Mouse (Mus musculus) ovary, postnatal 14 days (tissue): ENCODE results near the gene Ankrd44.

Experiments
- DNase-seq: peaks from one replicate; pipeline ENCODE4 v3.0.0; 2022; ENCODE audit warnings: low spot score

Ankrd44 gene

DNA sequence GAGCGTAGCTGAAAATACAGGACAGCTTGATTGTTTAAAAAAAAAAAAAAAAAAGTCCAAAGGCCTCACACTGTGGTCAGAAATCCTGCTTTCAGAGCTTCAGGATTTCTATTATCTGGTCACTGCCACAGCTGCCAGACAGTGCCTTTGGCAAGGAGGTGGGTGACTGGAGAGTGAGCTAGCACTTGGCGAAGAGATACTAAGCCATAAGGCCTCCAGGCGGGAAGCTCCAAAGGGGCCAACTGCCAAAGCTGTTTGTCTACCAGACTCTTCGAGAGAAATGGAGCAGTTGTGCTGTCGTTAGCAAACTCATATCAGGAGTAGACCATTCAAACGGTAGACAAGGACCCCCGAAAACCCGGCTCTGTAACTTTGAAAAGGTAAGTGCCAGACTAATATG lies 3.5 kb downstream of the Ankrd44 start:
- DNase-seq: no peak

- DNase-seq: no peak
These were observed 4.1 kb downstream of the Ankrd44 start for GRCm38 (mm10) chr1:54922025-54922574.

DNA sequence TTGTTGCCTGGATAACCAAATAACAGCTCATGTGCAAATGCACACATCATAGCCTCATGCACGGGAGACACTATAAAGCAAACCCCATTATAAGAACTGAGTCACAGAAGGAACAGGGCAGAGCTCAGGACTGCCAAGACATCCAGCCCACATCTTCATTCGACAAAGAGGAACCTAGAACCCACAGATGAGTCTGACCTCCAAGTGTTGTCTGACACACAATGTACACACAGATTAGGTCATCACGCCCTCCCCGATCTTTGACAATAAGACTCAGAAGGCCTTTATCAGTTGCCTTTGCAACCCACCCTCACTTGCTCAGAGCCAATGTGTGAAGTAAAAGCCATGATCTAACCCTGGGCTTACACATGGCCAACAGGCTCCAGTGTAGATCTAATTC lies 6.1 kb downstream of the Ankrd44 start:
- DNase-seq: no peak

DNA sequence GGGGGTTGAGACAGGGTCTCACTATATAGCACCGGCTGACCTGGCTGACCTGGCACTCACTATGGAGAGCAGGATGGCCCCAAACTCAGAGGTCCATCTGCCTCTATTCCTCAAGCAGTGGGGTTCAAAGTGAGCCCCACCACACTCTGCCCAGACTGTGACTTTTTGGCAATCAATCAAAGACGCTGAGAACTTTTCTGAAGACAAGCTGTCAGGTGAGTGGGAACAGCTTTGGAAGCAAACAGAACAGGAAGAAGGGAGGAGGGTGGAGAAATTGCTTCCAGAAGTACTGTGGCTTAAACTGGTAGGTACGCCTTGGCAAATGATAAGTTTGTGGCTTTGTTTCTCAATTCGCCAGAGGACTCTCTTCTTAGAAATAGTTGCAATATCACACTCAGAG lies 9.7 kb downstream of the Ankrd44 start:
- DNase-seq: no peak

GRCm38 (mm10) chr1:54914387-54914786 lies 11.8 kb downstream of the Ankrd44 start:
- DNase-seq: no peak

- DNase-seq: no peak
These were observed 12.8 kb downstream of the Ankrd44 start for GRCm38 (mm10) chr1:54913379-54913873.

- no peak for DNase-seq
These were observed 13.2 kb downstream of the Ankrd44 start for GRCm38 (mm10) chr1:54913063-54913335.

- DNase-seq: no peak
These were observed 13.7 kb downstream of the Ankrd44 start for GRCm38 (mm10) chr1:54912290-54913062.

- DNase-seq: no peak
These were observed 15.0 kb downstream of the Ankrd44 start for GRCm38 (mm10) chr1:54911256-54911610.

GRCm38 (mm10) chr1:54910489-54911255 lies 15.5 kb downstream of the Ankrd44 start:
- DNase-seq: no peak

DNA sequence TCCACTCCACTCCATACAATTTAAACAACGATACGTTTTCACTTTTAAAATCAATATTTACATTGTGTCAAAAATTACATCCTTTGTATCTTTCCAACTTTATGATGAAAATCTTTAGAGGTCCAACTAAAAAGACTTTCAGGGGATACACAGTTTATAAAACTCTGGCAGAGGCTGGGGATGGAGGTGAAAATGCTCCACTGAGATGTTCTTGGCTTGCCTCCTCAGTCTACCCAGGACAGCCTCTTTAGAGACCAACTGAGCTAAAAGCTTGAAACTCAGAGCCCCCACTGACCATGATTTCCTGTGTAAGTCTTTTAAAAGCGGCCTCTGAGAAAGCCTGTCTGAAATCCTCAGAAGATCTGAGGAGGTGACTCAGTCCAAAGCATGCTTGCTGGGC lies 17.4 kb downstream of the Ankrd44 start:
- DNase-seq: no peak

DNA sequence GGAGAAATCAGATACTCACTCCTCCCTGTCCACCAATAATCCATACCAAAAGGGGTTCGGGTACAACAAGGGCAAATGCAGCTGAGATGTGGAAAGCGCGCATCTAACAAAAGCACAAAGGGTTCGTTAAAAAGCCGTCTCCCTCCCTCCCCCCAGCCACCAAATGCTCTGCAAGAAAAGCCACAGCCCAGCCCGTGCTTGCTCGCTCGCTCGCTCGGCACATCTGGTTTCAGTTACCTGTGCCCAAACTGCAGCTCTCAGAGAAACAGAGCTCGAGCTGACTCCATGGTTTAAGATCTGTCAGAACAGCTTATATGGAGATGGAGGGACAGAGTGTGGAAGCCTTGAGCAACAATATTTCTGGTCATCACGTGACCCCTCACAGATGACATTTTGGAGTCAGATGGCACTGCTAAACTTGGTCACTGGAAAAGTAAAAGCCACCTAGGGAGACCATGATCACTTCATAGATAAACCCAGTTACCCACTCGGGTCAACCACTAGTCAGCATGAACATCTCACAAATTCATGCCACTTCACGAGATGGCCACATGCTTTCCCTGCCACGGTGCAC lies 19.0 kb downstream of the Ankrd44 start:
- DNase-seq: no peak

DNA sequence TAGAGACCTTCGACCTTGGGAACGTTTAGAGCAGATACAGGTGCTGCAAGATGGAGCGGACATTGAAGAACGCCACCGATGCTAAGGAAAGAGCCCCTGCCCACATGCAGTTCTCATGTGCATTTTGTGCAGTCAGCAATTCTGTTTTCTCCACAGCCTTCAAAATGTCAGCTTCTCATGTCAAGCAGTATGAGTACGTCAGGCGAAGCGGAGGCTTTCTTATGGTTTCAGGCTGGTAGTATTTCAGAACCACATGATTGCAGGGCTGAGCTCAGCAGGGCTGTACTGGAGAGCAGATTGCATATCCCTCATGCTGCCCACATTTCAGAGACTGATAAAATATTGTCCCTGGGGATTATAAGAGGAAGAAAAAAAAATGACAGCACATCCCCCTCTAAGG lies 19.9 kb downstream of the Ankrd44 start:
- no peak for DNase-seq

- DNase-seq: no peak
These were observed 20.6 kb downstream of the Ankrd44 start for GRCm38 (mm10) chr1:54905632-54906031.

DNA sequence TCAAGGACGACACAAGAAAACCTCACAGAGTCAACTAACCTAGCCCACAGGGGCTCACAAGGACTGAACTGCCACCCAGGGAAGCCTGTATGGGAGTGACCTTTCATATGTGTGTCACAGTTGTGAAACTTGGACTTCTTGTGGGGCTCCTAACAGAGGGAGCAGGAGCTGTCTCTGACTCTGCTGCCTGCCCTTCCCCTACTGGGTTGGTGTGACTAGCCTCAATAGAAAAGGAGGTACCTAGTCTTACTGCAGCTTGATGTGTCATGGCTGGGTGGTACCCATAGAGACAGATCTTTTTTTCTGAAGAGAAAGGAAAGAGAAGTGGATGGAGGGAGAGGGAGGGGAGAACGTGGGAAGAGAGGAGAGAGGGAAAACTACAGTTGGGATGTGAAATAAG lies 22.0 kb downstream of the Ankrd44 start:
- DNase-seq: no peak

DNA sequence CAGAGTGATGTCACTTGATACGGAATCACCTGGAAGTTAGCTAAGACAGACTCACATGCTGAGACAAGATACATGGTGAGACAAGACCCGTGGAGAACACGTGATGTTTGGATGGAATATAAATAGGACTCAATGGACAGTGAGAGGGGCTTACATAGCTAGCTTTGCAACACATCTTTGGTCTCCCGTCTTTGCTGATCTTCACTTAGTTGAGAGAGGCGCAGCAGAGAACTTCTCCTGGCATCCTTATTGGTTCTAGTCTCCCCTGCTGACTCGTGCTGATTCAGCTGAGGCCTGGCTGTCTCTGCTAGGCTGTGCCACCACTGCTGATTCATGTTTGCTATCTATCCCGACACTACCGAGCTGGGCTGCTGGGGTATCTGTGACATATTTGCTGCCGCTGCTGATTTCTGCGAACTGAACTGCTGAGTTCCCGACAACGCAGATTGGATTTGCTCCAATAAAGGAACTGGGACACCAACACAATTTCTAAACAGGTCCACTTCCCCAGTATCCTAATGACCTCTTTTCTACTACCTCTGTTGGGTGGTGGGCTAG lies 23.4 kb downstream of the Ankrd44 start:
- DNase-seq: no peak

- DNase-seq: no peak
These were observed 25.1 kb downstream of the Ankrd44 start for GRCm38 (mm10) chr1:54901084-54901483.

DNA sequence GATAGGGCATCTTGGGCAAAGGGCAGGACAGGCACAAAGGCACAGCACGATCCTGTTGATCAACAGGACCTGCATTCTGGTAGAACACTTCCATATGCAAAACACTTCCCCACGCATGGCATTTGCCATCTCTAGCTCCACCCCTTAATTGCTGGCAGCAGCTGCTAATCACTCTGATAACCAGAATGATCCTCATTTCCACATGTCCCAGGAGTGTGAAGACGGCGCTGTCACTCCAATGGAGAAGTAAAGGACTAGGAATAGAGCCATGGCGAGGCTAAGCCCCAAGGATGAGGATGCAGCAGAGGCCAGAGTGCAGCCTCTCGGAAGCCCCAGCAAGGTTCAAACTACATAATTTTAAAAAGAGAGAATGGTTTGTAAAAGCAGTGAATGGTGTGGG lies 26.9 kb downstream of the Ankrd44 start:
- no peak for DNase-seq

DNA sequence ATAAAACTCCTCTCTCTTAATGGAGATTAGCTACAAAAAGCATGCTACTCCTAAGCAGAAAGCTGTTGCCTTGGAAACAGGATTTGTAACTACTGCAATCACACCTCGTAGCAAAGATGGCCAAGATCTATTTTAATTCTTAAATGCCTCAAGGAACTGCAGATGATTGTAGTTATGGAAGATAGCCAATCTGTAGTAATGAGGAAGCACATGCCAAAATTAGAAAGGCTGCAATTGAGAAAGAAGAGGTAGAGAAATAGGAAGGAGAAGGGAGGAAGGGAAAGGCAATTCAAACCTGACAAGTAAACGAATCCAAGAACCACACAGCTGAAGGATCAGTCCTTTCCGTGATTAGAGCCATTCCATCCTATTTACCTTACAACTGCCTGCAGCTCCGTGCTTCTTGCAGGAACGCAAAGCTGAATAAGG lies 27.5 kb downstream of the Ankrd44 start:
- DNase-seq: no peak

GRCm38 (mm10) chr1:54897726-54898125 lies 28.5 kb downstream of the Ankrd44 start:
- no peak for DNase-seq

GRCm38 (mm10) chr1:54896109-54897085 lies 29.8 kb downstream of the Ankrd44 start:
- no peak for DNase-seq
